Mouse (Mus musculus) intestine, embryonic 14.5 days (tissue): ENCODE data around the gene Slc39a1. TPM values are rescaled to one million over a fixed set of nuclear protein-coding genes. Genes with fewer than 3 reads are reported as not detected.
"Not testable (repeated sequence)": the region's sequence is repeated elsewhere in the genome, so short reads cannot be mapped to it uniquely, and the experiment has no call there.

Source experiments
- ATAC-seq: fragments of 200-750 bp; cut with Nextera tagmentation; replicated peaks from 2 replicates; pipeline ENCODE4 v1.8.0; 2017; ENCODE audit warnings: low read depth, moderate number of reproducible peaks, moderate TSS enrichment, moderate library complexity; ENCODE audit not compliant: low FRiP score, low TSS enrichment
- DNase-seq: peaks from one replicate; pipeline ENCODE4 v3.0.0-alpha.2; 2018; ENCODE audit warnings: low spot score
- H3K27ac ChIP-seq: fragments of 300-500 bp; sonication (generic); 2 replicates; pipeline ENCODE4 v1.5.1; 2014; ENCODE audit warnings: low read depth, mild to moderate bottlenecking, control low read depth
- H3K27me3 ChIP-seq: fragments of 300-500 bp; sonication (generic); replicated peaks from 2 replicates; pipeline ENCODE4 v1.6.1; 2014; ENCODE audit warnings: low read length, control low read depth; ENCODE audit not compliant: control insufficient read depth, insufficient read depth
- H3K36me3 ChIP-seq: fragments of 300-500 bp; sonication (generic); 2 replicates; pipeline ENCODE4 v1.6.1; 2014; ENCODE audit warnings: low read length, control low read depth; ENCODE audit not compliant: control insufficient read depth, insufficient read depth
- H3K4me1 ChIP-seq: fragments of 300-500 bp; sonication (generic); replicated peaks from 2 replicates; pipeline ENCODE4 v1.6.1; 2014; ENCODE audit warnings: low read length, control low read depth, mixed read lengths; ENCODE audit not compliant: control insufficient read depth, insufficient read depth
- H3K4me2 ChIP-seq: fragments of 300-500 bp; sonication (generic); 2 replicates; pipeline ENCODE4 v1.6.1; 2014; ENCODE audit warnings: low read length
- H3K4me3 ChIP-seq: fragments of 300-500 bp; sonication (generic); 2 replicates; pipeline ENCODE4 v1.5.1; 2014; ENCODE audit warnings: low read depth, low read length, control low read depth, mixed read lengths
- H3K9ac ChIP-seq: fragments of 300-500 bp; sonication (generic); 2 replicates; pipeline ENCODE4 v1.6.1; 2014; ENCODE audit warnings: mild to moderate bottlenecking, low read length
- H3K9me3 ChIP-seq: fragments of 300-500 bp; sonication (generic); 2 replicates; pipeline ENCODE4 v1.6.1; 2016; ENCODE audit warnings: low read length, control low read depth; ENCODE audit not compliant: control insufficient read depth
- WGBS: fragments of 180-500 bp; shearing (Covaris S2); extraction: QIAGEN DNeasy Blood & Tissue Kit; methylation state at CpG from one replicate; pipeline ENCODE4 v1.1.7; 2014; 5-methylcytosine and 5-hydroxymethylcytosine counted together
- polyA plus RNA-seq: library from polyadenylated mRNA; unstranded; fragments of >200 nt; fragmentation: Nextera tagmentation; extraction: Ambion mirVana; gene quantifications from 2 replicates; pipeline ENCODE4 v1.2.1, GENCODE M21; 2014

Slc39a1 gene
- polyA plus RNA-seq, 1 experiment from 2014 or later: 104 TPM

GRCm38 (mm10) chr3:90278211-90278610, 30.2 kb downstream of the Slc39a1 start:
- no peak for ATAC-seq

GRCm38 (mm10) chr3:90279216-90279615, 31.2 kb downstream of the Slc39a1 start:
- no peak overlapping the region for H3K9ac ChIP-seq
- no peak for ATAC-seq
- H3K4me2 ChIP-seq: no peak overlapping the region
- WGBS: 93% methylated on average over 9 of the region's 9 CpGs
- no peaks in the 10 kb centered on the region for H3K27me3 ChIP-seq
- no peak overlapping the region for H3K27ac ChIP-seq
- H3K4me1 ChIP-seq: no peaks in the 10 kb centered on the region
- H3K9me3 ChIP-seq: no peaks in the 10 kb centered on the region
- no peak overlapping the region for H3K4me3 ChIP-seq
- no peak for DNase-seq
- H3K36me3 ChIP-seq: peaks cover 50% of the 10 kb centered on the region

More at GRCm38 (mm10) chr3:90278211-90278610, 30.2 kb downstream of the Slc39a1 start:
- no peak for DNase-seq
- no peaks in the 10 kb centered on the region for H3K27me3 ChIP-seq
- 93% methylated on average over 10 of the region's 10 CpGs for WGBS
- no peak overlapping the region for H3K27ac ChIP-seq
- no peak overlapping the region for H3K4me3 ChIP-seq
- no peaks in the 10 kb centered on the region for H3K9me3 ChIP-seq
- H3K4me2 ChIP-seq: no peak overlapping the region
- no peak overlapping the region for H3K9ac ChIP-seq
- no peaks in the 10 kb centered on the region for H3K4me1 ChIP-seq
- peaks cover 59% of the 10 kb centered on the region for H3K36me3 ChIP-seq

- Histone ChIP-seq H3K27me3 (no peaks in the 10 kb centered on the region), H3K27ac (no peak overlapping the region), H3K9me3 (no peaks in the 10 kb centered on the region), H3K9ac (no peak overlapping the region), H3K36me3 (peaks cover 46% of the 10 kb centered on the region), H3K4me3 (no peak overlapping the region), H3K4me2 (no peak overlapping the region), H3K4me1 (no peaks in the 10 kb centered on the region)
- ATAC-seq (no peak), DNase-seq (no peak)
- 93% methylated on average over 7 of the region's 7 CpGs for WGBS
These were observed 31.8 kb downstream of the Slc39a1 start for GRCm38 (mm10) chr3:90279743-90280142.

- no peak for ATAC-seq
- DNase-seq: no peak
- peaks cover 40% of the 10 kb centered on the region for H3K36me3 ChIP-seq
These were observed 32.7 kb downstream of the Slc39a1 start for GRCm38 (mm10) chr3:90280708-90281107.

GRCm38 (mm10) chr3:90284150-90284549, 36.2 kb downstream of the Slc39a1 start:
- no peaks in the 10 kb centered on the region for H3K27me3 ChIP-seq
- H3K4me2 ChIP-seq: no peak overlapping the region
- DNase-seq (no peak), ATAC-seq (no peak)
- H3K9ac ChIP-seq: no peak overlapping the region
- H3K4me1 ChIP-seq: no peaks in the 10 kb centered on the region
- H3K27ac ChIP-seq: no peak overlapping the region
- 94% methylated on average over 2 of the region's 2 CpGs for WGBS
- peaks cover 19% of the 10 kb centered on the region for H3K36me3 ChIP-seq
- no peak overlapping the region for H3K4me3 ChIP-seq
- no peaks in the 10 kb centered on the region for H3K9me3 ChIP-seq

More at GRCm38 (mm10) chr3:90280708-90281107, 32.7 kb downstream of the Slc39a1 start:
- 86% methylated on average over 9 of the region's 9 CpGs for WGBS
- Histone ChIP-seq H3K4me3 (no peak overlapping the region), H3K9me3 (no peaks in the 10 kb centered on the region), H3K27me3 (no peaks in the 10 kb centered on the region), H3K27ac (no peak overlapping the region), H3K9ac (no peak overlapping the region), H3K4me1 (no peaks in the 10 kb centered on the region), H3K4me2 (no peak overlapping the region)

GRCm38 (mm10) chr3:90289403-90289802, 41.4 kb downstream of the Slc39a1 start:
- not testable (repeated sequence) for ATAC-seq, DNase-seq, H3K27ac ChIP-seq, H3K9ac ChIP-seq, H3K4me2 ChIP-seq, H3K36me3 ChIP-seq, H3K9me3 ChIP-seq, H3K4me1 ChIP-seq, H3K4me3 ChIP-seq, H3K27me3 ChIP-seq
- 61% methylated on average over 2 of the region's 3 CpGs for WGBS

- H3K36me3 ChIP-seq: no peaks in the 10 kb centered on the region
- no peak for ATAC-seq
- WGBS: 88% methylated on average over 1 of the region's 1 CpGs
These were observed 42.6 kb downstream of the Slc39a1 start for GRCm38 (mm10) chr3:90290602-90291001.

GRCm38 (mm10) chr3:90291982-90292344, 44.0 kb downstream of the Slc39a1 start:
- Histone ChIP-seq H3K4me2 (peak overlapping the region; percentile 66), H3K9me3 (no peaks in the 10 kb centered on the region), H3K4me3 (peak overlapping the region; percentile 74), H3K4me1 (peaks cover 10% of the 10 kb centered on the region; the same call in 1 of the 2 replicates), H3K9ac (peak overlapping the region; percentile 77), H3K27me3 (no peaks in the 10 kb centered on the region), H3K36me3 (no peaks in the 10 kb centered on the region), H3K27ac (peak overlapping the region; percentile 96)
- ATAC-seq: no peak
- DNase-seq: no peak
- WGBS: 36% methylated on average over 2 of the region's 2 CpGs

More at GRCm38 (mm10) chr3:90290602-90291001, 42.6 kb downstream of the Slc39a1 start:
- H3K4me3 ChIP-seq: no peak overlapping the region
- H3K4me2 ChIP-seq: no peak overlapping the region
- no peaks in the 10 kb centered on the region for H3K9me3 ChIP-seq
- H3K27ac ChIP-seq: no peak overlapping the region
- H3K9ac ChIP-seq: no peak overlapping the region
- no peak for DNase-seq
- H3K4me1 ChIP-seq: peaks cover 8% of the 10 kb centered on the region; the same call in 1 of the 2 replicates
- H3K27me3 ChIP-seq: no peaks in the 10 kb centered on the region
